Mouse (Mus musculus): Measurements from ENCODE around the gene Ogfr.

Ogfr gene

GRCm38 (mm10) chr2:180600569-180601021 is 11.6 kb downstream of the Ogfr start:
- no peak for DNase-seq (ENCODE audit: low read depth, low spot score)

GRCm38 (mm10) chr2:180604781-180605180 is 15.7 kb downstream of the Ogfr start:
- no peak for DNase-seq (ENCODE audit: low read depth, low spot score)

GRCm38 (mm10) chr2:180610283-180610682 is 21.2 kb downstream of the Ogfr start:
- no peak for DNase-seq (ENCODE audit: low read depth, low spot score)

GRCm38 (mm10) chr2:180611882-180612281 is 22.8 kb downstream of the Ogfr start:
- DNase-seq (ENCODE audit: low read depth, low spot score) = no peak

GRCm38 (mm10) chr2:180641576-180642554 is 52.8 kb downstream of the Ogfr start:
- DNase-seq (ENCODE audit: low read depth, low spot score) = no peak

- DNase-seq (ENCODE audit: low read depth, low spot score) = no peak
Observed at GRCm38 (mm10) chr2:180642555-180643260, 53.7 kb downstream of the Ogfr start, which contains the start of gene Tcfl5. Gene Tcfl5 (minus strand): TSS chr2:180642708.

- no peak for DNase-seq (ENCODE audit: low read depth, low spot score)
Observed at GRCm38 (mm10) chr2:180643626-180644025, 54.6 kb downstream of the Ogfr start.

Data from CD4-positive, CD25-positive, alpha-beta regulatory T cell, adult 2 months (primary cell).